Mouse (Mus musculus): ENCODE results near the gene Gm960.
"Not testable (repeated sequence)": the region's sequence is repeated elsewhere in the genome, so short reads cannot be mapped to it uniquely, and the experiment has no call there.

Gm960 gene

GRCm38 (mm10) chr19:4587426-4587825, 111.0 kb downstream of the Gm960 start:
- no peak for DNase-seq

GRCm38 (mm10) chr19:4586783-4587182, 111.7 kb downstream of the Gm960 start:
- DNase-seq = not testable (repeated sequence)

- DNase-seq = no peak
Observed at GRCm38 (mm10) chr19:4583856-4584255, 114.6 kb downstream of the Gm960 start.

- no peak for DNase-seq
Observed at GRCm38 (mm10) chr19:4579296-4579695, 119.2 kb downstream of the Gm960 start.

GRCm38 (mm10) chr19:4578799-4579198, 119.7 kb downstream of the Gm960 start:
- DNase-seq = peak; percentile 65

All from lung, postnatal 36 days (tissue).